Mouse (Mus musculus) megakaryocyte progenitor cell, adult 5-6 weeks (primary cell): Measurements from ENCODE around the gene Hipk4. TPM values are rescaled to one million over a fixed set of nuclear protein-coding genes. Genes with fewer than 3 reads are reported as not detected.
A peak's percentile ranks its signal among the peaks of the same experiment; 100 is the strongest.

Source experiments
- ATAC-seq: replicated peaks from 2 replicates; pipeline ENCODE4 v1.8.0; 2016; ENCODE audit warnings: mild to moderate bottlenecking, moderate TSS enrichment, inconsistent platforms; ENCODE audit not compliant: poor library complexity
- total RNA-seq, 2 experiments: library from RNA; stranded (forward) in 1 of 2; stranded (reverse) in 1 of 2; fragments of 157-497, 149-512 nt in 1 of 2; fragments of 200-1000 nt in 1 of 2; gene quantifications; 2 replicates each; pipeline versions ENCODE4 v1.2.3 to v1.2.4; 2015 to 2017

The Hipk4 gene
- total RNA-seq (2015): 0.10 and 0.25 TPM in 2 replicates
- total RNA-seq (2017): 0.07 and 0.29 TPM in 2 replicates

DNA sequence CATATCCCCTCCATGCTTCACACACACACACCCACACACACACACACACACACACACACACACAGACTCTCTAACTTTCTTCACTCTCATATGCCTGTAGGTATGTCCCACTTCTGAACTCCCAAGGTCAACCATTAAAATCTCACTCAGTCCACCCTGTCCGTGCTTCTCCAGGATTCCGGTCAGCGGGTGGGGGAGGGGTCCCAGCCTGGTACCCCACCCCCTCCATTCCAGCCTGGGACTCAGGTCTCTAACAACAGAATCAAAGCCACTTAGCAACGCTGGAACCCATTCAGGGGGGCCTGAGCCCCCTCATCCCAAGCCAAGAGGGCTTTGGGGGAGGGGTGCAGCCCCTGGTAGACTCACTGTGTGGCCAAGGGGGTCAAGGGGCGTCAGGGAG, at the start of gene Hipk4:
Gene Hipk4, plus strand, starts transcription at position 301 of the 400 bp plus-strand sequence.
- ATAC-seq: no peak

GRCm38 (mm10) chr7:27473835-27474489, 49.1 kb upstream of the Hipk4 start:
- ATAC-seq: no peak

GRCm38 (mm10) chr7:27474490-27474954, 48.5 kb upstream of the Hipk4 start:
- peak; percentile 74 for ATAC-seq

- no peak for ATAC-seq
These were observed 47.5 kb upstream of the Hipk4 start for GRCm38 (mm10) chr7:27475596-27475995.

GRCm38 (mm10) chr7:27476098-27476635, 46.9 kb upstream of the Hipk4 start:
- ATAC-seq: no peak

GRCm38 (mm10) chr7:27478561-27478960, 44.5 kb upstream of the Hipk4 start:
- no peak for ATAC-seq

DNA sequence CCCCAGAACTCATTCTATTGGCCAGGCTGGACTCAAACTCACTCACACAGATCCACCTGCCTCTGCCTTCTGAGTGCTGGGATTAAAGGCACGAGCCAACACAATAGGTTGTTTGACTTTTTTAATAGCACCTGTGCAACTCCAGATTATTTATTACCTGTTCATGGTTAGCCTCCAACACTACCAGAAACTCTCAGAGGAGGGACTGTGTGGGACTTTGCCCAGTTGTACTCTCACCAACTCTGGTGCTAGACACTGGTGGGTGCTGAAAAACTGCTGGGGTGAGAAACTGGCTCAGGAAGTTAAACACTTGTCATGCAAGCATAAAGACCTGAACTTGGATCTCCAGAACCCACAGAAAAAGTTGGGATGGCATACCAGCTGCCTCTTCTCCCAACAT, 43.3 kb upstream of the Hipk4 start:
- no peak for ATAC-seq

DNA sequence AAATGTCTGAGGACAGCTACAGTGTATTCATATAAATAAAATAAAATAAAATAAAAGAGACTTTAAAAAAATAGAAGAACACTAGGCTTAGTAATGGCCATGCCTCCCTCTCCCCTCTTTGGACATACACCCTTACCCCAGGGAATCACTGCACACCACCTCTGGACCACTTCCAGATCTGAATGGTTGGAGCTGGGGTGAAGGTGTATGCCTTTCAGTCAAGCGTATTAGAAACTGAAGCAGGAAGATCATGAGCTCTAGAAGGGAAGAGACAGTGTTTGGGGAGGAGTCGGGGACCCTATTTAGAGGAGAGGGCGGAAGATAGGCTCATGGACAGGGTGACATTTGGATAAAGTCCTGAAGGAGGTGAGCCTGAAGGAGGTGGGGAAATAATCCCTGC, 42.6 kb upstream of the Hipk4 start:
- no peak for ATAC-seq

DNA sequence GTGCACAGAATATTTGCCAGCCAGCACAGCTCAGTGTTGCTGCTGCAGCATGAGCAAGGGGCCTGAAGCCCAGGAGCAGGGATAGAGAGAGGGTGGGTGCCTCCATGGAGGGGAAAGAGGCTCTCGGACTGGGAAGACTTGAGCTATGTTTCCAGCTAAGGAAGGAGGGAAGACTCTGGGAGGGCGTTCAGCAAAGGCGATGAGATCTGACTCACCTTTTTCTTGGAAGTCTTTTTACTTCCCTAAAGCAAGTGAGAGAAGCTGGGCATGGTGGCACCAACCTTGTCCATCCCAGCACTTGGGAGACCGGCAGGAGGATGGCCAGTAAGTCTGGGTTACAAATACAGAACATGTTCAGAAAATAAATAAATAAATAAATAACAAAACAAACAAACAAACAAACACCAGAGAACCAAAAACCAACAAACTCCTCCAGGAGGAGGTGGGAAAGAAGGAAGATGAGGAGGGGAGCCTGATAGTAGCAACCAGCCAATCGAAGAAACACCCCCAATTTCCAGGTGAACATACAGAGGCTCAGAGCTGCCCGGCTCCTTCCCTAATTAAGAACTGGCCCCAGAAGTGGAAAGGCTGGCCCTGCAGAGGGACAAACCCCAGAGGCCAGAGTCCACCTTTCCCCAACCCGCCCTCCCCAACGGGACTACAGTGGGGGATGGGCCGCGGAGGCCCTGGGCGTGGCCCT, 42.0 kb upstream of the Hipk4 start:
- no peak for ATAC-seq

GRCm38 (mm10) chr7:27481627-27481969, 41.5 kb upstream of the Hipk4 start:
- ATAC-seq: peak; percentile 92

GRCm38 (mm10) chr7:27483860-27484259, 39.2 kb upstream of the Hipk4 start:
- no peak for ATAC-seq

- no peak for ATAC-seq
These were observed 36.8 kb upstream of the Hipk4 start for GRCm38 (mm10) chr7:27486102-27486769.

- peak; percentile 72 for ATAC-seq
These were observed 36.0 kb upstream of the Hipk4 start, which contains the start of gene Sertad1 for GRCm38 (mm10) chr7:27486770-27487697. TSS of gene Sertad1 (plus strand) at chr7:27486910.

DNA sequence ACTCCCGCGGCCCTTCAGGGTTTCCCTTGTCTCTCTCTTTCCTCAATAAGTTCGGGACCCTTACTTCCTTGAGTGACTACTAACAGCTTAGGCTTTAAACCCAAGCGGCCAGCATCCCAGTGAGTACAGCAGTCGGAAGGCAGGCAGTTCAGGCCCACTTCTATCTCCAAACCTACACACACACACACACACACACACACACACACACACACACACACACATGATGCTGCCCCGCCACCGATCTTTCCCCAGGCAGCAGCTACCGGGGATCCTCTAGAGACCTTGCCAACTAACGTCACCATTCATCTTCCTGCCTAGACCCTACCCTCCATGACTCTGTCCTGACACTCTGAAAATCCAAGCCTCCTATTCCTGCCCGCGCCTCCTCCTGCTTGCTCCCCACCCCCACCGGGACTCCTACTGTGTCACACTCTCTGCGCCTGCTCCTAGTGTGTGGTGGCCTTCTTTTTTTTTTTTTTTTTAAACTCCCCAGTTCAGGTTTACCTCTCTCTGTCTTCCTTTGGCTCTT, 35.3 kb upstream of the Hipk4 start:
- ATAC-seq: no peak

- ATAC-seq: no peak
These were observed 33.7 kb upstream of the Hipk4 start for GRCm38 (mm10) chr7:27489270-27489869.

DNA sequence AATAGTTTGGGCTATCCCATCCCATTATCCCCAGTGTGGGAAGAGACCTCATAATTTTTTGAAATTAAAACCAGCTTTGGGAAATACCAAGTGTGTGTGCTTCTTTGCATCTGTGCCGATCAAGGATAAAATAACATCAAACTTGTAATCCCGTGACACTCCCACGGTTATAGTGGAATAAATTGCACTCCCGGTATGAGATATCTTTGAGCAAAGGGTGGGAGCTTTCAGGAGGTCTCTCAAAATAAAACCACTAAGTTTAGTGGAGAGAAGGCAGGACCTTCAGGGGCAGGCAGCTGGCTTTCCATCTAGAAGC, 32.9 kb upstream of the Hipk4 start:
- ATAC-seq: no peak

DNA sequence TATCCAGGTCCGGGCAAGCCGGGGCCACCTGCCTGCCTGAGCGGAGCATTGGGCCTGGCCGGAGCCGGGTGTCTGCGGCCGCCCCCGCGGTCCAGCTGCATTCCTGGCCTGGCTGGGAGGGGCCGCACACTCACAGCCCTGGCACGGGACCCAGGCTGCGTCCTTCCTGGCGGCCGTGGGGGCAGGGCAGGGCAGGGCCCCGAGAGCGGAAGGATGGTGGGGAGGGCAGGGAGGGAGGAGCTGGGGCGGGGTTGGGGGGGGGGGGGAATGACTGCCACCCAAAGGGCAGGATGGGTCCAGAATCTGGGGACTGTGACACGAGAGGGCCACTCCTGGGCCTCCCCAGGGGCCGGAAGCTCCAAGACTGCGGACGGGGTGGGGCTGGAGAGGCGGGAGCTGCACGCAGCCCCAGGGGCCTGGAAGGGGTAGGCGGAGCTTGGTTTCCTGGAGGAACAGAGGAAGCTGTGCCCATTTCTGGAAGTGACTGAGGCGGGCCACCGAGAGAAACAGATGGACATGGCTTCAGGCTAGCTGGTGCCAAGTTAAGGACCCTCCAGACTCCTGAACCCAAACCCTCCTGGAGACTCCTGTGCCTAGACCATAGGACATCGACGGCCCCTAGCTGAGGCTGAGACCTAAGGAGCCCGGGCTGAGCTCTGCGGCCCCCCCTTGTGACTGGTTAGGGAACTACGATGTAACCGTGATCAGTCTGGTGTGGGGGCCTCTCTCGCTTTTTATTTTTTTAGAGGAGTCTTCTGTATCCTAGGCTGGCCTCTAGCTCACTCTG, 32.3 kb upstream of the Hipk4 start:
- ATAC-seq: peak; percentile 63

DNA sequence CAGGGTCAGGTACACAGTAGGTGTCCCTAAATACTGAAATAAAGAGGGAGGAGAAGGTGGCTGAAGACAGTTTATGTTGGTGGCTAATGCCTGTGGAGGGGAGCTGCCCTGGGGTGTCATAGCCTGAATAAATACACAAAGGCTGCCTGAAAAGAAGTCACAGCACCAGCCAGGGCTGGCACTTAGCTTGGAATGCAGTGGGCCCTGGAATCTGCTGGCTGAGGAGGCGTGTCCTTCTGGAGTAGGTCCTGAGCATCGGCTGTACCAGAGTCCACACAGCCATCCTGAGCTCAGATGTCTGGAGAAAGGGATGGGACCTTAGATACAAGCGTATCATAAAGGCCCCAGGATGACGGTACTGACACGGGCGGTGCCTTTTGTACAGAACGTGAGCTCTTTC, 31.2 kb upstream of the Hipk4 start:
- ATAC-seq: no peak

- ATAC-seq: no peak
These were observed 30.0 kb upstream of the Hipk4 start for GRCm38 (mm10) chr7:27493022-27493421.
